Mouse (Mus musculus) heart, postnatal 0 days (tissue): Measurements from ENCODE around the gene Nipal3. TPM values are rescaled to one million over a fixed set of nuclear protein-coding genes. Genes with fewer than 3 reads are reported as not detected.
A peak's percentile ranks its signal among the peaks of the same experiment; 100 is the strongest.

Experiments used
- ATAC-seq: fragments of 200-750 bp; cut with Nextera tagmentation; 2 replicates; pipeline ENCODE4 v1.8.0; 2017; ENCODE audit warnings: low read depth, moderate number of reproducible peaks, moderate library complexity; ENCODE audit not compliant: insufficient read depth
- DNase-seq: peaks from one replicate; pipeline ENCODE4 v3.0.0-alpha.2; 2016; ENCODE audit warnings: low spot score
- H3K27ac ChIP-seq: fragments of 300-500 bp; sonication (generic); 2 replicates; pipeline ENCODE4 v1.5.1; 2014; ENCODE audit warnings: low read depth, mild to moderate bottlenecking
- H3K27me3 ChIP-seq: fragments of 300-500 bp; sonication (generic); 2 replicates; pipeline ENCODE4 v1.6.1; 2014; ENCODE audit warnings: low read length, mixed read lengths; ENCODE audit not compliant: control insufficient read depth, insufficient read depth
- H3K36me3 ChIP-seq: fragments of 300-500 bp; sonication (generic); replicated peaks from 2 replicates; pipeline ENCODE4 v1.6.1; 2014; ENCODE audit warnings: low read length, mixed read lengths; ENCODE audit not compliant: control insufficient read depth, insufficient read depth
- H3K4me1 ChIP-seq: fragments of 300-500 bp; sonication (generic); 2 replicates; pipeline ENCODE4 v1.6.1; 2014; ENCODE audit warnings: antibody characterized with exemption; ENCODE audit not compliant: control insufficient read depth, insufficient read depth
- H3K4me2 ChIP-seq: fragments of 300-500 bp; sonication (generic); 2 replicates; pipeline ENCODE4 v1.6.1; 2014; ENCODE audit warnings: low read depth, mild to moderate bottlenecking, low read length, moderate library complexity
- H3K4me3 ChIP-seq: fragments of 300-500 bp; sonication (generic); 2 replicates; pipeline ENCODE4 v1.5.1; 2014; ENCODE audit warnings: low read depth, low read length
- H3K9ac ChIP-seq: fragments of 300-500 bp; sonication (generic); replicated peaks from 2 replicates; pipeline ENCODE4 v1.6.1; 2014; ENCODE audit warnings: low read depth, low read length, mixed read lengths
- H3K9me3 ChIP-seq: fragments of 300-500 bp; sonication (generic); replicated peaks from 2 replicates; pipeline ENCODE4 v1.6.1; 2016; ENCODE audit warnings: low read length; ENCODE audit not compliant: control insufficient read depth
- CTCF ChIP-seq: IDR thresholded peaks from 2 replicates; pipeline ENCODE4 v1.5.1; 2016; ENCODE audit warnings: antibody characterized with exemption, control low read depth, low read depth
- EP300 ChIP-seq: IDR thresholded peaks from 2 replicates; pipeline ENCODE4 v1.6.1; 2016; ENCODE audit warnings: antibody characterized with exemption, low read depth
- WGBS: fragments of 180-500 bp; shearing (Covaris S2); extraction: QIAGEN DNeasy Blood & Tissue Kit; methylation state at CpG from one replicate; pipeline ENCODE4 v1.1.7; 2014; 5-methylcytosine and 5-hydroxymethylcytosine counted together
- polyA plus RNA-seq: library from polyadenylated mRNA; unstranded; fragments of >200 nt; fragmentation: Nextera tagmentation; extraction: Ambion mirVana; gene quantifications from 2 replicates; pipeline ENCODE4 v1.2.1, GENCODE M21; 2015
- total RNA-seq: library from RNA; depleted of rRNA; stranded (reverse); fragments of >200 nt; gene quantifications from 2 replicates; pipeline ENCODE4 v1.2.3, GENCODE M21; 2014; ENCODE audit warnings: low replicate concordance

Nipal3 gene
- total and polyA plus RNA-seq, 2 experiments from 2014 or later, result 4.7 to 28.7 TPM

- ATAC-seq, result peak; percentile 90
- WGBS, result 1% methylated on average over 65 of the region's 79 CpGs
Measured at GRCm38 (mm10) chr4:135433443-135434394, 61.1 kb downstream of the Nipal3 start, which contains the start of gene Rcan3. Rcan3 (minus strand) TSS chr4:135433853.

DNA sequence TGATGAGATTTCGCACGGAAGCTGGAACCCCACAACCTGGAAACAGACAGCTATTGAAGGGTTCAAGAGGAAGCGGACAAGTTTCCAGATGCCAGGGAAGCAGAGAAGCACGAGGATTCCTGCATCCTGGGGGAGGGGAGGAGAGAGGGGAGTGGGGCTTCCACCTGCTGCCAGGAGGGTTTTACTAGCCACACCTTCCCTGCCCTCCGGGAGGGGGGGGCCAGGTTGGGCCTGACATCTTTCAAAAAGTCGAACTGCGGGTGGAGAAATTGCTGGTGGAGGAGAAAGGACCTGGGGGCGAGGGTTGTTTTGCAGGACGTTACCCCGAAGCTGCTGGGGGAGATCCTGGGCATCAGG, 61.8 kb downstream of the Nipal3 start:
- H3K36me3 ChIP-seq, result no peaks in the 10 kb centered on the region
- ATAC-seq (no peak), DNase-seq (no peak)
- peak overlapping the region; percentile 78 for H3K4me3 ChIP-seq
- peak overlapping the region; percentile 32; the same call in 1 of the 2 replicates for H3K27ac ChIP-seq
- 11% methylated on average over 10 of the region's 10 CpGs for WGBS
- TF ChIP-seq CTCF, result no peak
- TF ChIP-seq EP300, result no peak
- H3K4me1 ChIP-seq, result peaks cover 3% of the 10 kb centered on the region; the same call in 1 of the 2 replicates
- peak overlapping the region; percentile 95 for H3K4me2 ChIP-seq
- peak overlapping the region; percentile 80; the same call in 1 of the 2 replicates for H3K9ac ChIP-seq
- no peaks in the 10 kb centered on the region for H3K9me3 ChIP-seq
- H3K27me3 ChIP-seq, result no peaks in the 10 kb centered on the region

More at GRCm38 (mm10) chr4:135433443-135434394, 61.1 kb downstream of the Nipal3 start, which contains the start of gene Rcan3:
- no peak for TF ChIP-seq EP300
- TF ChIP-seq CTCF, result peak; percentile 14; the same call in 1 of the 2 replicates
- no peaks in the 10 kb centered on the region for H3K36me3 ChIP-seq
- peak within 1 kb of the TSS; percentile 78 for H3K4me3 ChIP-seq
- H3K9ac ChIP-seq, result peak within 1 kb of the TSS; percentile 80
- no peaks in the 10 kb centered on the region for H3K27me3 ChIP-seq
- H3K4me2 ChIP-seq, result peak within 1 kb of the TSS; percentile 95
- DNase-seq, result peak; percentile 79
- H3K4me1 ChIP-seq, result peaks cover 3% of the 10 kb centered on the region; the same call in 1 of the 2 replicates
- peak within 1 kb of the TSS; percentile 33 for H3K27ac ChIP-seq
- no peaks in the 10 kb centered on the region for H3K9me3 ChIP-seq

DNA sequence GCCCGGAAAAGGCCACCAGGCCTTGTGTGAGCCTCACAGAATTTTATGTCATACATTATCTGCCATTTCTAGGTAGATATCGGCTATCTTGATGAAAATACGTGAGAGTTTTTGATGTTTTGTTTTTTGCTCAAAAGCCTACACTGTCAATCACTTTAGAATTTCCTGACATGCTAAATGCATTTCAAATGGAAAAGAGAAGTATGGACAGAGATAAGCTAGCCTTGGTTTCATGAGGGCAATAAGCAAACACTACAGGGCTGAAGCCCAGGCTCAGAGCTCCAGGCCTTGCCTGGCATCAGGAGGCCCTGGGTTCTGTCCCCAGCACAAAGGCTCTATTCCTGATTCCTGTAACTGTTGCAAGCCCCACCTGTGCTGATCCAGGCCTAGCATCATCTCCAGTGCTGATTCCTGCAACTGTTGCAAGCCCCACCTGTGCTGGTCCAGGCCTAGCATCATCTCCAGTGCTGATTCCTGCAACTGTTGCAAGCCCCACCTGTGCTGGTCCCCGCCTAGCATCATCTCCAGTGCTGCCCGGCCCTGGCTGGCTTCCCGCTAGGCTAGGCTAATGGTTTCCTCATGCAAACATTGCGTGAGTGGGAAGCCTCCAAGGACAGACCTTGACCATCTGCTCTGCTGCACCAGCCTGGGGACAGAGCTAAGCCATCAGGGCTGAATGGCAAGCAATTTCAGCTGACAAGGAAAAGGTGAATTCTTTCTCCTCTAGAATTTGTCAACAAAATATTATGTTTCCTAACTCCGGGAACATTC, 64.7 kb downstream of the Nipal3 start:
- ATAC-seq (no peak), DNase-seq (no peak)
- Histone ChIP-seq H3K4me3 (no peak overlapping the region), H3K9me3 (no peaks in the 10 kb centered on the region), H3K36me3 (no peaks in the 10 kb centered on the region), H3K27ac (no peak overlapping the region), H3K27me3 (no peaks in the 10 kb centered on the region), H3K9ac (no peak overlapping the region), H3K4me1 (peaks cover 3% of the 10 kb centered on the region; the same call in 1 of the 2 replicates), H3K4me2 (no peak overlapping the region)
- TF ChIP-seq EP300 (no peak), CTCF (no peak)
- 83% methylated on average over 8 of the region's 8 CpGs for WGBS

DNA sequence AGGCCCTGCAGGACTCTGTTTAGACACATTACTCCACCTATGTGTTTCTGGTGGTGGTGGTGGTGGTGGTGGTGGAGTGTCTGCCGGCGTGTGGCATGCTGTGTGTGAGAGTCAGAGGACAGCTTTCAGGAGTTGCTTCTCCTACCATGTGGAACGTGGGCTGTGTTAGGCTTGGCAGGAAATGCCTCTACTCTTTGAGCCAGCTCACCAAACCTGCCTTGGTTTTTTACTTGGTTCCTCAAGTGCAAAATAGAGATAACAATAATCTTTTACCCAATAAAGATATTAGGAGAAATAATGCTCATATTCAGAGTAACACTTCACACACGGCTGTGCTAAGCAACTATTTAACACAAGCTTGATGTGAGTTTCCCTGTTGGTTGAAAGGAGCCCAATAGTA, 65.5 kb downstream of the Nipal3 start:
- Histone ChIP-seq H3K9ac (no peak overlapping the region), H3K9me3 (no peaks in the 10 kb centered on the region), H3K4me2 (no peak overlapping the region), H3K4me3 (no peak overlapping the region), H3K27ac (no peak overlapping the region), H3K27me3 (no peaks in the 10 kb centered on the region), H3K36me3 (no peaks in the 10 kb centered on the region; the same call in 1 of the 2 replicates), H3K4me1 (peaks cover 2% of the 10 kb centered on the region; the same call in 1 of the 2 replicates)
- no peak for DNase-seq
- no peak for ATAC-seq
- TF ChIP-seq EP300, result no peak
- no peak for TF ChIP-seq CTCF
- WGBS, result 70% methylated on average over 4 of the region's 4 CpGs

GRCm38 (mm10) chr4:135426587-135426986, 68.3 kb downstream of the Nipal3 start:
- no peak overlapping the region for H3K27ac ChIP-seq
- H3K4me2 ChIP-seq, result no peak overlapping the region
- TF ChIP-seq CTCF, result no peak
- TF ChIP-seq EP300, result no peak
- peaks cover 1% of the 10 kb centered on the region; the same call in 1 of the 2 replicates for H3K36me3 ChIP-seq
- no peaks in the 10 kb centered on the region for H3K27me3 ChIP-seq
- no peaks in the 10 kb centered on the region for H3K4me1 ChIP-seq
- no peak overlapping the region for H3K9ac ChIP-seq
- WGBS, result 89% methylated on average over 7 of the region's 7 CpGs
- ATAC-seq (no peak), DNase-seq (no peak)
- no peaks in the 10 kb centered on the region for H3K9me3 ChIP-seq
- no peak overlapping the region for H3K4me3 ChIP-seq
